Mouse (Mus musculus): ENCODE results near the gene Shld2. TPM values are rescaled to one million over a fixed set of nuclear protein-coding genes. Genes with fewer than 3 reads are reported as not detected.

Gene Shld2
- polyA plus RNA-seq, 1 experiment from 2014 or later: 10.7 TPM

DNA sequence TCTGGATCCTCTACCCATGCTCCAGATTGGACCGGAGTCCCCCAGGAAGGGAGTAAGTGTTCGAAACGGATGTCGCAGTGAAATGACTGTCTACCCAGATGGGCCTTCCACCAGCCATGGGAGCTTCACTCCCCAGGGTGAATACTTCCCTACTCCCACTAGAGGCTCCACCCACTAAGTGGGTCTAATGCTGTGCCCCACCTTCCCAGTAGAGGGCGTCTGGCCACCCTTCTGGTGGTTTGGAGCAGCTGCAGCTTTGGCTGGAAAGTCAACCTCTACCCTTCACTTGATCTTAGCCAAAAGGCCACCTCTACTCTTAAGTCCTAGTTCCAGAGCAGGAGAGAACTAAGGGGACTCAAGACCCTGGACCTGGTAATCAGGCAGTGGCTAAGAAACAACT, 121.7 kb downstream of the Shld2 start:
- Histone ChIP-seq H3K27me3 (ENCODE audit: insufficient read depth, low read length) (no peaks in the 10 kb centered on the region), H3K27ac (ENCODE audit: low read depth) (no peak overlapping the region), H3K4me1 (ENCODE audit: insufficient read depth) (no peaks in the 10 kb centered on the region), H3K4me2 (no peak overlapping the region), H3K4me3 (ENCODE audit: low read depth, low read length) (no peak overlapping the region), H3K9ac (no peak overlapping the region), H3K9me3 (ENCODE audit: low read depth, low read length) (no peaks in the 10 kb centered on the region), H3K36me3 (ENCODE audit: insufficient read depth) (no peaks in the 10 kb centered on the region)
- ATAC-seq (ENCODE audit: insufficient read depth): no peak
- 67% methylated on average over 5 of the region's 5 CpGs for WGBS
- peak; percentile 71 for TF ChIP-seq CTCF (IDR thresholded peaks at IDR 0.05; ENCODE audit: low read depth)
- peak; percentile 67 for DNase-seq

Other genes with a start within 250 kb of the Shld2 start
- 2.4 TPM in 2 replicates for gene Anxa8, start 224.5 kb downstream of the Shld2 start, polyA plus RNA-seq (2014; fragmentation: Nextera tagmentation; extraction: Ambion mirVana)
- 0.30 TPM in 1 of 2 replicates, not detected in the other for gene A630023A22Rik, start 207.7 kb downstream of the Shld2 start, polyA plus RNA-seq (2014; fragmentation: Nextera tagmentation; extraction: Ambion mirVana)
- 0.05 and 0.08 TPM in 2 replicates for gene Npy4r, start 158.0 kb downstream of the Shld2 start, polyA plus RNA-seq (2014; fragmentation: Nextera tagmentation; extraction: Ambion mirVana)
- 0.18 and 0.19 TPM in 2 replicates for gene Gprin2, start 108.8 kb downstream of the Shld2 start, polyA plus RNA-seq (2014; fragmentation: Nextera tagmentation; extraction: Ambion mirVana)
- gene Syt15, start 90.9 kb downstream of the Shld2 start, polyA plus RNA-seq (2014; fragmentation: Nextera tagmentation; extraction: Ambion mirVana): 0.42 TPM in 2 replicates
- 76.5 and 84.2 TPM in 2 replicates for gene Glud1, start 234 bp upstream of the Shld2 start, polyA plus RNA-seq (2014; fragmentation: Nextera tagmentation; extraction: Ambion mirVana)
- gene Fam25c, start 44.9 kb upstream of the Shld2 start, polyA plus RNA-seq (2014; fragmentation: Nextera tagmentation; extraction: Ambion mirVana): not detected in 2 replicates
- 4.9 and 5.2 TPM in 2 replicates for gene Sncg, start 64.3 kb upstream of the Shld2 start, polyA plus RNA-seq (2014; fragmentation: Nextera tagmentation; extraction: Ambion mirVana)
- 9.9 and 12.1 TPM in 2 replicates for gene Mmrn2, start 65.0 kb upstream of the Shld2 start, polyA plus RNA-seq (2014; fragmentation: Nextera tagmentation; extraction: Ambion mirVana)
- gene Bmpr1a, start 192.8 kb upstream of the Shld2 start, polyA plus RNA-seq (2014; fragmentation: Nextera tagmentation; extraction: Ambion mirVana): 51.1 and 52.7 TPM in 2 replicates
- gene 9230112D13Rik, start 212.3 kb upstream of the Shld2 start, polyA plus RNA-seq (2014; fragmentation: Nextera tagmentation; extraction: Ambion mirVana): not detected in 2 replicates

Data from lung, embryonic 14.5 days (tissue).